Mouse (Mus musculus): ENCODE data around the gene Mycl. TPM values are rescaled to one million over a fixed set of nuclear protein-coding genes. Genes with fewer than 3 reads are reported as not detected.

Gene Mycl
- total RNA-seq (2012; rRNA removed), result 0.46 and 0.51 TPM in 2 replicates
- 0.38 and 0.41 TPM in 2 replicates for total RNA-seq (2014; rRNA removed)
- 0.44 and 0.65 TPM in 2 replicates for polyA plus RNA-seq (2012; ENCODE audit: insufficient read length, low read depth)

GRCm38 (mm10) chr4:122995404-122996220, at the start of gene Mycl:
Mycl (plus strand) TSS chr4:122995652.
- no peaks in the 10 kb centered on the region for H3K36me3 ChIP-seq (replicated peaks in 1 of 2; ENCODE audit: control insufficient read depth in 1 of 2, insufficient read depth in 1 of 2, low read length in 1 of 2)
- no peak within 1 kb of the TSS for H3K27ac ChIP-seq (ENCODE audit: insufficient read depth, low read depth)
- peak within 1 kb of the TSS; percentile 16; the same call in 1 of the 2 replicates for H3K9ac ChIP-seq (ENCODE audit: insufficient read depth, low read depth)
- peak within 1 kb of the TSS; percentile 100 for H3K4me2 ChIP-seq (ENCODE audit: insufficient read depth, low read depth, poor library complexity, severe bottlenecking)
- H3K4me3 ChIP-seq (replicated peaks in 1 of 3; ENCODE audit: low read depth in 2 of 3, low read length in 2 of 3, poor library complexity in 1 of 3), result peak within 1 kb of the TSS; percentile 52 to 79 (median 60)
- DNase-seq (ENCODE audit: extremely low read depth), result peak; percentile 74
- H3K4me1 ChIP-seq (ENCODE audit: control insufficient read depth in 1 of 2, insufficient read depth in 2 of 2), result peaks cover 0 to 26% of the 10 kb centered on the region in 2 experiments; a peak in 2 of 4 replicates
- TF ChIP-seq BHLHE40 (IDR thresholded peaks at IDR 0.05; ENCODE audit: low read depth, low read length) (peak; percentile 56), IRF4 (IDR thresholded peaks at IDR 0.05; ENCODE audit: low read depth, low read length) (peak; percentile 42; the same call in 1 of the 2 replicates), JUND (conservative IDR thresholded peaks at IDR 0.05; ENCODE audit: low read depth, low read length) (no peak), NELFE (IDR thresholded peaks at IDR 0.05; ENCODE audit: low read depth, low read length) (peak; percentile 50; the same call in 1 of the 2 replicates), POLR2AphosphoS2 (IDR thresholded peaks at IDR 0.05; ENCODE audit: low read depth, low read length) (no peak), MXI1 (IDR thresholded peaks at IDR 0.05; ENCODE audit: low read depth, low read length) (peak; percentile 69; the same call in 1 of the 2 replicates), GABPA (IDR thresholded peaks at IDR 0.05; ENCODE audit: insufficient replicate concordance, low read depth, low read length) (no peak), CTCF (conservative IDR thresholded peaks at IDR 0.05 in 1 of 2, IDR thresholded peaks at IDR 0.05 in 1 of 2; ENCODE audit: low read depth in 2 of 2, low read length in 2 of 2) (peak; percentile 28 to 96; a peak in 3 of 4 replicates), ETS1 (conservative IDR thresholded peaks at IDR 0.05; ENCODE audit: low read depth, low read length) (no peak), ZC3H11A (IDR thresholded peaks at IDR 0.05; ENCODE audit: low read depth, low read length) (peak; percentile 56), ELF1 (IDR thresholded peaks at IDR 0.05; ENCODE audit: low read depth, low read length) (no peak), USF1 (IDR thresholded peaks at IDR 0.05; ENCODE audit: low read depth, low read length) (no peak), TBP (conservative IDR thresholded peaks at IDR 0.05; ENCODE audit: low read depth, low read length) (no peak), MEF2A (IDR thresholded peaks at IDR 0.05; ENCODE audit: borderline replicate concordance, low read depth, low read length) (0 out of 2 replicates have a peak, but pooled peaks have one; percentile 35), MYC (IDR thresholded peaks at IDR 0.05; ENCODE audit: low read depth, low read length) (0 out of 2 replicates have a peak, but pooled peaks have one; percentile 19), JUN (IDR thresholded peaks at IDR 0.05; ENCODE audit: insufficient read depth, low read depth, low read length) (no peak), PAX5 (IDR thresholded peaks at IDR 0.05; ENCODE audit: low read length) (no peak), RAD21 (IDR thresholded peaks at IDR 0.05; ENCODE audit: low read depth, low read length) (peak; percentile 76), MAZ (IDR thresholded peaks at IDR 0.05; ENCODE audit: low read depth, low read length) (peak; percentile 67), MAX (IDR thresholded peaks at IDR 0.05; ENCODE audit: low read length) (no peak; the same call in 1 of the 2 replicates), NRF1 (IDR thresholded peaks at IDR 0.05; ENCODE audit: low read depth, low read length) (peak; percentile 57; the same call in 1 of the 2 replicates), TCF12 (IDR thresholded peaks at IDR 0.05; ENCODE audit: low read depth, low read length) (peak; percentile 32; the same call in 1 of the 2 replicates), CHD1 (IDR thresholded peaks at IDR 0.05; ENCODE audit: low read depth, low read length) (no peak), E2F4 (IDR thresholded peaks at IDR 0.05; ENCODE audit: insufficient replicate concordance, low read depth, low read length) (no peak), ZMIZ1 (IDR thresholded peaks at IDR 0.05; ENCODE audit: low read depth, low read length) (no peak), SMC3 (IDR thresholded peaks at IDR 0.05; ENCODE audit: low read depth, low read length) (peak; percentile 98), SIN3A (IDR thresholded peaks at IDR 0.05; ENCODE audit: low read length) (peak; percentile 66), HCFC1 (IDR thresholded peaks at IDR 0.05; ENCODE audit: low read depth, low read length) (0 out of 2 replicates have a peak, but pooled peaks have one; percentile 20), RCOR1 (conservative IDR thresholded peaks at IDR 0.05; ENCODE audit: low read depth, low read length) (no peak), EP300 (IDR thresholded peaks at IDR 0.05; ENCODE audit: low read length) (no peak), POLR2A (IDR thresholded peaks at IDR 0.05; ENCODE audit: low read depth, low read length) (no peak)
- peaks cover 32% of the 10 kb centered on the region for H3K27me3 ChIP-seq (replicated peaks)
- dilution Hi-C loops (cut with MboI; ENCODE audit: extremely low pct_ligation_motif_present, extremely low pct_unique_long_range_greater_than_20kb, low sequenced_read_pairs) (no loop called here), in situ Hi-C loops (cut with MboI; ENCODE audit: low pct_ligation_motif_present, low pct_unique_long_range_greater_than_20kb, low sequenced_read_pairs) (no loop called here)
- H3K79me2 ChIP-seq (replicated peaks; ENCODE audit: control insufficient read depth, extremely low read depth, insufficient read depth, poor library complexity, severe bottlenecking), result no peaks in the 10 kb centered on the region
- no peaks in the 10 kb centered on the region for H3K9me3 ChIP-seq (replicated peaks; ENCODE audit: low read length)
